Mouse (Mus musculus): ENCODE measurements around the gene Hist2h2aa2. TPM values are rescaled to one million over a fixed set of nuclear protein-coding genes. Genes with fewer than 3 reads are reported as not detected.

Gene Hist2h2aa2
- polyA plus RNA-seq, 1 experiment from 2014 or later = 45.5 TPM

DNA sequence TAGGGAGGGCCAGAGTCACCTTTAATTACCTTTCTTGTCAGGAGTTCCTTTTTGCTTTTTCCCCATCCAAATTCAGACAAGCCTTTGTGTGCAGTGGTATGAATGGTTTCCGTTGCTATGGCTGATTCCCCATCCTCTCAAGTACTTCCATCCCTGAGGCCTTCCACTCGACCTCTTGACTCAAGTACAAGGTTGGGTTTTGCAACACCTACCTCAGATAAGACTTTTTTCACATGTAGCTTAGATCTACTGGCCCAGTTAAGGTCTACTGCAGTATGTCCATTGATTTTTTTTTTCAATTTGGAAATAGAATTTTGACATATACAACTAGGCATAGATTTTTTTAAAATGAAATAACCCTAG lies 8.3 kb downstream of the Hist2h2aa2 start:
- Histone ChIP-seq H3K4me3 (ENCODE audit: low read depth, low read length) (no peak overlapping the region), H3K9ac (ENCODE audit: low read length) (no peak overlapping the region), H3K9me3 (ENCODE audit: control insufficient read depth, low read length) (no peaks in the 10 kb centered on the region), H3K4me1 (replicated peaks; ENCODE audit: control insufficient read depth, insufficient read depth, low read length) (no peaks in the 10 kb centered on the region), H3K27me3 (replicated peaks; ENCODE audit: control insufficient read depth, insufficient read depth, low read length) (no peaks in the 10 kb centered on the region), H3K27ac (ENCODE audit: low read depth) (no peak overlapping the region), H3K36me3 (ENCODE audit: control insufficient read depth, insufficient read depth, low read length) (no peaks in the 10 kb centered on the region), H3K4me2 (ENCODE audit: low read length) (no peak overlapping the region)
- DNase-seq (ENCODE audit: low spot score) = no peak
- ATAC-seq (replicated peaks; ENCODE audit: low FRiP score, low TSS enrichment, low read depth) = no peak
- 60% methylated on average over 2 of the region's 2 CpGs for WGBS

DNA sequence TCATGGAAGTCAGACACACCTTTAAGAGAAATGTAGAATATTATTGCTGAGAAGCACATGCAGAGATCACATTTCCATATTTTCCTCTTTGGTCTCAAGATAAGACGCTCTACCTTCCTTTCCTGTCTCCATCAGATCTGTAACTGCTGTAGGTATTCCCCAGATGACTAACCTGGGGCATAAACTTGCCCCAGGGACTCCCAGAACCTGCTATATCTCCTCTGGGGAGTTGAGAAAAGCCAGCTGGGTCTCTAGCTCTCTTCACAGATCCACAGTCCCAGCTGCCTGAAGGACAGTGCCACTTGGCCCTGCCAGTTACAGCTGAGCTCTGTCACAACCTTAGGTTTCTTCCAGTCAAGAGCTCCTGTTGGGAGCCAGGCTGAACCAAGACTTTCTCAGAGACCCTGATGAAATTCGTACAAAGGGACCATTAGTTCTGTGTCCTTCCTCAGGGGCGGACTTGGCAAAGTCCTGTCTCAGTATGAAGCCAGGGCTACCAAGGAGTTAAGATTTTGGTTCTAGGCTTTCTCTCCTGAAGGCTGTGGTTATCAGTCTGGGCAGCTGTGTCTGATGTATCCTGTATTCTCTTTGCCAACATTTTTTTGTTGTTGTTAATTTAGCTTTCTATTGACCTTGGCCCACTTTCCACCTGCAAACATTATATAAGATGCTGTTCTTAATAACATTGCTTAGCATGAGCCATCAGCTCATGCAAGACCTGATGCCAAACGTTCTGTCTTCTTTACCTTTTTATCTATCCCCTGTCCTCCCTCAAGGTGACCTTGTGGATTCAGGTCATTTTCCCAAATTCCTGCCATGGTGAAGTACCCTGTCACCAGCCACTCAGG lies 8.9 kb downstream of the Hist2h2aa2 start:
- Histone ChIP-seq H3K4me2 (ENCODE audit: low read length) (no peak overlapping the region), H3K9ac (ENCODE audit: low read length) (no peak overlapping the region), H3K4me3 (ENCODE audit: low read depth, low read length) (no peak overlapping the region), H3K27ac (ENCODE audit: low read depth) (no peak overlapping the region), H3K27me3 (replicated peaks; ENCODE audit: control insufficient read depth, insufficient read depth, low read length) (no peaks in the 10 kb centered on the region), H3K36me3 (ENCODE audit: control insufficient read depth, insufficient read depth, low read length) (no peaks in the 10 kb centered on the region), H3K4me1 (replicated peaks; ENCODE audit: control insufficient read depth, insufficient read depth, low read length) (no peaks in the 10 kb centered on the region), H3K9me3 (ENCODE audit: control insufficient read depth, low read length) (no peaks in the 10 kb centered on the region)
- WGBS = 71% methylated on average over 4 of the region's 4 CpGs
- no peak for DNase-seq (ENCODE audit: low spot score)
- no peak for ATAC-seq (replicated peaks; ENCODE audit: low FRiP score, low TSS enrichment, low read depth)

DNA sequence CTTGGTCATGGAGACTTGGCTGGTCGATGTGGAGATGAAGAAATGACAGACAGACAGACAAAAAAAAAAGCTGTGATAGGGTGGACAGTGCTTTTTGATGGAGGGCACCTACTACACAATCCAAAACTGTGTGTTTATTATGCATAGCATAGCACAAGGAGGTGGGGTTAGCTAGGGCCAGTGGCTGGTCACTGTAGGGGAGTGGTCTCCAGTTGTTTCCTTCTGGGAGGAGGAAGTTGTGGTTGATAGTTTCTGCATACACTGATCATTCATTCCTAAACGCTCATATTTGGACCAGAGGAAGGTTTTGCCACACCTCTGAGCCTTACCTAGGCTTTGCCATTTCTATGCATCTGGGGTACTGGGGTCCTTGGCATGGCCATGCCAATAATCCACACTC lies 9.7 kb downstream of the Hist2h2aa2 start:
- no peak overlapping the region for H3K9ac ChIP-seq (ENCODE audit: low read length)
- H3K9me3 ChIP-seq (ENCODE audit: control insufficient read depth, low read length) = no peaks in the 10 kb centered on the region
- H3K4me3 ChIP-seq (ENCODE audit: low read depth, low read length) = no peak overlapping the region
- H3K4me1 ChIP-seq (replicated peaks; ENCODE audit: control insufficient read depth, insufficient read depth, low read length) = no peaks in the 10 kb centered on the region
- H3K27ac ChIP-seq (ENCODE audit: low read depth) = no peak overlapping the region
- H3K4me2 ChIP-seq (ENCODE audit: low read length) = no peak overlapping the region
- H3K36me3 ChIP-seq (ENCODE audit: control insufficient read depth, insufficient read depth, low read length) = no peaks in the 10 kb centered on the region
- no peak for ATAC-seq (replicated peaks; ENCODE audit: low FRiP score, low TSS enrichment, low read depth)
- no peaks in the 10 kb centered on the region for H3K27me3 ChIP-seq (replicated peaks; ENCODE audit: control insufficient read depth, insufficient read depth, low read length)
- DNase-seq (ENCODE audit: low spot score) = no peak
- 87% methylated on average over 2 of the region's 2 CpGs for WGBS

DNA sequence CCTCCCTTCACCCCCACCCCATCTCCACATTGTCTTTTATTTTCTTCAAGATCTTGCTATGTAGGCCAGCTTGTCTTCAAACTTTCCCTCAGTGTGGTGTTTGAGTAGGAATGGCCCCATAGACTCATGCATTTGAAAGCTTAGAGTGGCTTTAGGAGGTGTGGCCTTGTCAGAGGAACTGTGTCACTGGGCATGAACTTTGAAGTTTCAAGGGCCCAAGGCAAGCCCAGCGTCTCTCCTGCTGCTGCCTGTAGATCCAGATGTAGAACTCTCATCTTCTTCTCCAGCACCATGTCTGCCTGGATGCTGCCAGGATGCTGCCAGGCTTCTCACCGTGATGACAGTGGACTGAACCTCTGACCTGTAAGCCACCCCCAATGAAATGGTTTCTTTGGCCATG lies 11.2 kb downstream of the Hist2h2aa2 start:
- no peak for ATAC-seq (replicated peaks; ENCODE audit: low FRiP score, low TSS enrichment, low read depth)
- WGBS = 64% methylated on average over 2 of the region's 2 CpGs
- Histone ChIP-seq H3K36me3 (ENCODE audit: control insufficient read depth, insufficient read depth, low read length) (no peaks in the 10 kb centered on the region), H3K27me3 (replicated peaks; ENCODE audit: control insufficient read depth, insufficient read depth, low read length) (no peaks in the 10 kb centered on the region), H3K9me3 (ENCODE audit: control insufficient read depth, low read length) (no peaks in the 10 kb centered on the region), H3K4me1 (replicated peaks; ENCODE audit: control insufficient read depth, insufficient read depth, low read length) (no peaks in the 10 kb centered on the region), H3K9ac (ENCODE audit: low read length) (no peak overlapping the region), H3K4me3 (ENCODE audit: low read depth, low read length) (no peak overlapping the region), H3K4me2 (ENCODE audit: low read length) (no peak overlapping the region), H3K27ac (ENCODE audit: low read depth) (no peak overlapping the region)
- DNase-seq (ENCODE audit: low spot score) = no peak

DNA sequence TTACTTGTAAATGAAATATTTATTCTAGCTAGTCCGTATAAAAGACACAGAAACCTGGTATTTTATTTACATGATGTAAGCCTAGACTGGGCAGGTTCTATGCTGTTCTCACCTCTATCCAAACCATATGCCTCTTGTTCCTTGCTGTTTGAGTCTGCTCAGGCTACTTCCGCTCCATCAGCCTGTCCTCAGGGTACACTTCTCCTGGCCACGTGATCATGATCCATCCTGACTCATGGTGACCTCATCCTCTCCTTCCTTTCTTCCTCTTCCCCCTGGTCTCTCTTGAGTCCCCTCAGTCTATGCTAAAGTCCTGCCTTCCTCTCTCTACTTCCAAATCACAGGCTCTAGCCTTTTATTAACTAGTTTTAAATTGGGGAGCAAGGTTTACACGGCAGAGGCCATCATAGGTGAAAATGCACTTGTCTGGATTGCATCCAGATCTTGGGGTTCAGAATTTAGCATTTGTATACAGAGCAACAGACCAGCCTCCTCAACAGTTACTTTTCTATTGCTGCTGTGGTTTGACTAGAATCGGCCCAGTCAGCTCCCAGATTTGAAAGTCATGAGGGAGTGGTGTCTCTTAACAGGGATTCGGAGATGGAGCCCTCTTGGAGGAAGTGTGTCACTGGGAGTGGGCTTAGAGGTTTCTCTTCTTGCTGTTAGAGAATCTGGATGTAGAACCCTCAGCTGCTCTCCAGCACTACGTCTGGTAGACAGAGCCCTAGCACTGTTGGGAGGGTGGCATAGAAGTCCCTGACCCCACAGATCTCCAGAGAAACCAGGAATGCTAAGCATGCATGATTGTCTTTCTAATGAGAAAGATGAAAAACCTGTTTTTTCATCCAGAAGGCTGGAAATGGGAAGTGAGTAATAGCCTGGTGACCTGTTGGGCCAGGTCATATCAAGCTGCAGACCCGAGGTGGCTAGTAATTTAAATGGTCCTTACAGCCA lies 13.1 kb downstream of the Hist2h2aa2 start:
- Histone ChIP-seq H3K4me1 (replicated peaks; ENCODE audit: control insufficient read depth, insufficient read depth, low read length) (0 out of 2 replicates have a peak, but pooled peaks cover 7% of the 10 kb centered on the region), H3K27ac (ENCODE audit: low read depth) (no peak overlapping the region), H3K9me3 (ENCODE audit: control insufficient read depth, low read length) (no peaks in the 10 kb centered on the region), H3K4me3 (ENCODE audit: low read depth, low read length) (no peak overlapping the region), H3K4me2 (ENCODE audit: low read length) (no peak overlapping the region), H3K27me3 (replicated peaks; ENCODE audit: control insufficient read depth, insufficient read depth, low read length) (no peaks in the 10 kb centered on the region), H3K9ac (ENCODE audit: low read length) (no peak overlapping the region), H3K36me3 (ENCODE audit: control insufficient read depth, insufficient read depth, low read length) (no peaks in the 10 kb centered on the region)
- ATAC-seq (replicated peaks; ENCODE audit: low FRiP score, low TSS enrichment, low read depth) (no peak), DNase-seq (ENCODE audit: low spot score) (no peak)
- 53% methylated on average over 8 of the region's 8 CpGs for WGBS

DNA sequence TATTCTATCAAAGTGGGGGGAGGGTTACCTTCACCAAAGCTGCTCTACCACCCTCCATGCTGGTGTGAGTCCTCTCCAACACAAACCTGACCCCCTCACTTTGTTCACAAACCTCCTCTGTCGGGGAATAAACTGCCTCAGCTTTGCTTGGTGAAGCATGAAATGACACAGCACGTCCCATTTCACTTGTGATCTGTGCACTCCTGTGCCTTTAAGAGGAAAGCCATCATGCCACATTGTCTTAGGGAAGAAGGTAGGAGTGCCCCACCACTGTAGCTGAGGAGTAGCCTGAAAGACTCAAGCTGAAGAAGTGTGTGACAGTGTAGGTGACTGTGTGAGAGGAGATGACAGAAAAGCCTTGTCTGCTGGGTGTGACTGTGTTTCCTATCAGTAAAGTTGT lies 14.7 kb downstream of the Hist2h2aa2 start:
- no peak overlapping the region for H3K4me2 ChIP-seq (ENCODE audit: low read length)
- DNase-seq (ENCODE audit: low spot score) (no peak), ATAC-seq (replicated peaks; ENCODE audit: low FRiP score, low TSS enrichment, low read depth) (no peak)
- no peaks in the 10 kb centered on the region for H3K9me3 ChIP-seq (ENCODE audit: control insufficient read depth, low read length)
- no peaks in the 10 kb centered on the region for H3K27me3 ChIP-seq (replicated peaks; ENCODE audit: control insufficient read depth, insufficient read depth, low read length)
- 0 out of 2 replicates have a peak, but pooled peaks cover 12% of the 10 kb centered on the region for H3K4me1 ChIP-seq (replicated peaks; ENCODE audit: control insufficient read depth, insufficient read depth, low read length)
- no peak overlapping the region for H3K27ac ChIP-seq (ENCODE audit: low read depth)
- H3K9ac ChIP-seq (ENCODE audit: low read length) = no peak overlapping the region
- no peaks in the 10 kb centered on the region for H3K36me3 ChIP-seq (ENCODE audit: control insufficient read depth, insufficient read depth, low read length)
- no peak overlapping the region for H3K4me3 ChIP-seq (ENCODE audit: low read depth, low read length)
- WGBS = 47% methylated on average over 2 of the region's 2 CpGs

DNA sequence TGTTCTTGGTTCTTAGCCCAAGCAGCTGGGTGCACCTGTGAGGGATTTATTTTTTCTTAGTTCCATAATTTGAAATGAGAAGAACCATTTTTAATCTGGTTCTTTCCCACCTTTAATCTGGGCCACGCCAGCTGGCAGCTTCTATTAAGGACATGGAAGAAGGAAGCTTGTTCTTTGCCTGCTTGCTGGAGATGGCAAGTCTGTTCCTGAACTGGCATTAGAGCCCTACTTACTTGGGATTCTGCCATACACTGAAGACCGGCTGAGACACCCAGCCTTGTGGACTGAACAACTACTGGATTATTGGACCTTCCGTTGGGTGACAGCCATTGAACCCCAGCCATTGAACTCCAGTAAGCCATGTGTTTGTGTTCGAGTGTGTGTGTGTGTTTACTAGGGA lies 17.3 kb downstream of the Hist2h2aa2 start:
- 90% methylated on average over 4 of the region's 4 CpGs for WGBS
- no peak overlapping the region for H3K27ac ChIP-seq (ENCODE audit: low read depth)
- no peak for DNase-seq (ENCODE audit: low spot score)
- peaks cover 12% of the 10 kb centered on the region; the same call in 1 of the 2 replicates for H3K4me1 ChIP-seq (replicated peaks; ENCODE audit: control insufficient read depth, insufficient read depth, low read length)
- no peaks in the 10 kb centered on the region for H3K36me3 ChIP-seq (ENCODE audit: control insufficient read depth, insufficient read depth, low read length)
- peak overlapping the region; percentile 59 for H3K4me2 ChIP-seq (ENCODE audit: low read length)
- H3K27me3 ChIP-seq (replicated peaks; ENCODE audit: control insufficient read depth, insufficient read depth, low read length) = no peaks in the 10 kb centered on the region
- H3K9me3 ChIP-seq (ENCODE audit: control insufficient read depth, low read length) = no peaks in the 10 kb centered on the region
- no peak overlapping the region for H3K9ac ChIP-seq (ENCODE audit: low read length)
- ATAC-seq (replicated peaks; ENCODE audit: low FRiP score, low TSS enrichment, low read depth) = no peak
- no peak overlapping the region for H3K4me3 ChIP-seq (ENCODE audit: low read depth, low read length)

DNA sequence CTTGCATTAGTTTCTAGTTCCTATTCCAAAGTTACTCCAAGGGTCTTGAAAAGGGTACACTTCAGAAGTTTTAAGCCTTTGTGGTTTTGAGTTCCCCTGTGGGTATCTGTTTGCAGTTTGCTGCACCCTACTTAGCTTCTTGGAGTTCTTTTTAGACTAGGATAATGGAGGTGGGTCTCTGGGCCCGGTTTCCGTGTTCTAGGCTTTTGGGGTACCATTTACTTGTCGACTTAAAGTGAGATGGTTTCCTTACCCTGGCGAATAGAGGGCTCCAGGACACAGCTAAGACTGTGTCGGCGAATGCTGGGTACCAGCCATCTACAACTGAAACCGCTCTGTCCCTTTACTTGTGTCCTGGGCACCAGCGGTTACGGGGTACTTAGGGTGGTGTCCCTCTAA lies 18.4 kb downstream of the Hist2h2aa2 start:
- peak overlapping the region; percentile 59 for H3K4me2 ChIP-seq (ENCODE audit: low read length)
- no peaks in the 10 kb centered on the region for H3K36me3 ChIP-seq (ENCODE audit: control insufficient read depth, insufficient read depth, low read length)
- H3K9me3 ChIP-seq (ENCODE audit: control insufficient read depth, low read length) = no peaks in the 10 kb centered on the region
- H3K27me3 ChIP-seq (replicated peaks; ENCODE audit: control insufficient read depth, insufficient read depth, low read length) = no peaks in the 10 kb centered on the region
- peak overlapping the region; percentile 97 for H3K9ac ChIP-seq (ENCODE audit: low read length)
- peak overlapping the region; percentile 98 for H3K27ac ChIP-seq (ENCODE audit: low read depth)
- 22% methylated on average over 9 of the region's 9 CpGs for WGBS
- H3K4me1 ChIP-seq (replicated peaks; ENCODE audit: control insufficient read depth, insufficient read depth, low read length) = peaks cover 12% of the 10 kb centered on the region; the same call in 1 of the 2 replicates
- peak; percentile 71 for DNase-seq (ENCODE audit: low spot score)
- peak overlapping the region; percentile 69 for H3K4me3 ChIP-seq (ENCODE audit: low read depth, low read length)
- no peak for ATAC-seq (replicated peaks; ENCODE audit: low FRiP score, low TSS enrichment, low read depth)
